Mouse (Mus musculus) MEL (cell line): Measurements from ENCODE around the gene Loxl1. TPM values are rescaled to one million over a fixed set of nuclear protein-coding genes. Genes with fewer than 3 reads are reported as not detected.

Source experiments
- DNase-seq: peaks from one replicate; pipeline ENCODE4 v3.0.0; 2011; ENCODE audit warnings: low read depth, low spot score
- H3K27ac ChIP-seq: 2 replicates; pipeline ENCODE4 v1.5.1; 2012; ENCODE audit warnings: low read depth, mild to moderate bottlenecking, control low read depth, low read length, moderate library complexity; ENCODE audit not compliant: control insufficient read depth
- H3K27me3 ChIP-seq, 2 experiments: fragments of 150-350 bp in 1 of 2; sonication (generic) in 1 of 2; 2 replicates each; pipeline ENCODE4 v1.6.1; 2012; ENCODE audit warnings: low read length in 2 of 2, mild to moderate bottlenecking in 2 of 2, improper control_type of control experiment in 1 of 2, moderate library complexity in 1 of 2; ENCODE audit not compliant: insufficient read depth in 2 of 2, control insufficient read depth in 1 of 2
- H3K36me3 ChIP-seq, 2 experiments: 2 replicates each; pipeline ENCODE4 v1.6.1; 2012 to 2014; ENCODE audit warnings: low read length in 2 of 2, improper control_type of control experiment in 1 of 2, inconsistent platforms in 1 of 2, mild to moderate bottlenecking in 1 of 2; ENCODE audit not compliant: insufficient read depth in 2 of 2, control insufficient read depth in 1 of 2
- H3K4me1 ChIP-seq, 2 experiments: fragments of 150-350 bp in 1 of 2; sonication (generic) in 1 of 2; 2 replicates each; pipeline ENCODE4 v1.6.1; 2012; ENCODE audit warnings: low read length in 2 of 2, improper control_type of control experiment in 1 of 2, mild to moderate bottlenecking in 1 of 2; ENCODE audit not compliant: insufficient read depth in 2 of 2, control insufficient read depth in 1 of 2
- H3K4me3 ChIP-seq, 2 experiments: fragments of 150-350 bp in 1 of 2; sonication (generic) in 1 of 2; 2 replicates each; pipeline ENCODE4 v1.5.1; 2012; ENCODE audit warnings: low read depth in 2 of 2, low read length in 2 of 2, mild to moderate bottlenecking in 2 of 2, moderate library complexity in 2 of 2, control low read depth in 1 of 2, improper control_type of control experiment in 1 of 2; ENCODE audit not compliant: control insufficient read depth in 1 of 2, insufficient read depth in 1 of 2
- H3K79me2 ChIP-seq: 2 replicates; pipeline ENCODE4 v1.6.1; 2012; ENCODE audit warnings: mild to moderate bottlenecking, low read length, moderate library complexity; ENCODE audit not compliant: control insufficient read depth, poor library complexity, insufficient read depth
- H3K9ac ChIP-seq: 2 replicates; pipeline ENCODE4 v1.6.1; 2012; ENCODE audit warnings: low read depth, mild to moderate bottlenecking, control low read depth, low read length, moderate library complexity; ENCODE audit not compliant: control insufficient read depth, poor library complexity, severe bottlenecking
- H3K9me3 ChIP-seq: fragments of 150-350 bp; sonication (generic); replicated peaks from 2 replicates; pipeline ENCODE4 v1.6.1; 2012; ENCODE audit warnings: mild to moderate bottlenecking, low read length, improper control_type of control experiment, moderate library complexity; ENCODE audit not compliant: insufficient read depth
- CHD1 ChIP-seq: IDR thresholded peaks from 2 replicates; pipeline ENCODE4 v1.6.1; 2012; ENCODE audit warnings: low read depth, mild to moderate bottlenecking, inconsistent platforms, low read length, improper control_type of control experiment
- CHD2 ChIP-seq: IDR thresholded peaks from 2 replicates; pipeline ENCODE4 v1.6.1; 2011; ENCODE audit warnings: low read length, improper control_type of control experiment
- ELF1 ChIP-seq: IDR thresholded peaks from 2 replicates; pipeline ENCODE4 v1.6.1; 2014; ENCODE audit warnings: low read depth, mild to moderate bottlenecking, inconsistent platforms, low read length, improper control_type of control experiment, moderate library complexity
- GABPA ChIP-seq: IDR thresholded peaks from 2 replicates; pipeline ENCODE4 v1.6.1; 2012; ENCODE audit warnings: low read depth, mild to moderate bottlenecking, inconsistent platforms, low read length, improper control_type of control experiment, moderate library complexity
- GATA1 ChIP-seq: IDR thresholded peaks from 2 replicates; pipeline ENCODE4 v1.6.1; 2011; ENCODE audit warnings: low read depth, low read length, improper control_type of control experiment
- HCFC1 ChIP-seq: IDR thresholded peaks from 2 replicates; pipeline ENCODE4 v1.6.1; 2012; ENCODE audit warnings: low read depth, mild to moderate bottlenecking, inconsistent platforms, low read length, improper control_type of control experiment, moderate library complexity
- JUND ChIP-seq: IDR thresholded peaks from 2 replicates; pipeline ENCODE4 v1.6.1; 2011; ENCODE audit warnings: low read depth, mild to moderate bottlenecking, improper control_type of control experiment, low read length
- KAT2A ChIP-seq: conservative IDR thresholded peaks from 2 replicates; pipeline ENCODE4 v1.6.1; 2012; ENCODE audit warnings: low read depth, low read length, improper control_type of control experiment, inconsistent platforms
- MAFK ChIP-seq: IDR thresholded peaks from 2 replicates; pipeline ENCODE4 v1.6.1; 2011; ENCODE audit warnings: low read depth, mild to moderate bottlenecking, low read length, improper control_type of control experiment, borderline replicate concordance
- MAX ChIP-seq: IDR thresholded peaks from 2 replicates; pipeline ENCODE4 v1.6.1; 2011; ENCODE audit warnings: low read length, improper control_type of control experiment
- MAZ ChIP-seq: IDR thresholded peaks from 2 replicates; pipeline ENCODE4 v1.6.1; 2012; ENCODE audit warnings: low read depth, mild to moderate bottlenecking, inconsistent platforms, low read length, improper control_type of control experiment
- MEF2A ChIP-seq: IDR thresholded peaks from 2 replicates; pipeline ENCODE4 v1.6.1; 2014; ENCODE audit warnings: low read depth, mild to moderate bottlenecking, inconsistent platforms, low read length, improper control_type of control experiment; ENCODE audit not compliant: poor library complexity, insufficient replicate concordance, severe bottlenecking; ENCODE audit errors: extremely low read depth
- MYB ChIP-seq: IDR thresholded peaks from 2 replicates; pipeline ENCODE4 v1.6.1; 2011; ENCODE audit warnings: mild to moderate bottlenecking, low read depth, low read length, improper control_type of control experiment
- MYC ChIP-seq: IDR thresholded peaks from 2 replicates; pipeline ENCODE4 v1.6.1; 2011; ENCODE audit warnings: low read depth, mild to moderate bottlenecking, low read length, improper control_type of control experiment, moderate library complexity
- POLR2AphosphoS2 ChIP-seq: IDR thresholded peaks from 2 replicates; pipeline ENCODE4 v1.6.1; 2011; ENCODE audit warnings: low read length, improper control_type of control experiment
- RAD21 ChIP-seq: IDR thresholded peaks from 2 replicates; pipeline ENCODE4 v1.6.1; 2011; ENCODE audit warnings: mild to moderate bottlenecking, low read depth, low read length, improper control_type of control experiment
- SIN3A ChIP-seq: IDR thresholded peaks from 2 replicates; pipeline ENCODE4 v1.6.1; 2012; ENCODE audit warnings: low read length, improper control_type of control experiment, inconsistent platforms
- SMC3 ChIP-seq: IDR thresholded peaks from 2 replicates; pipeline ENCODE4 v1.6.1; 2011; ENCODE audit warnings: low read depth, low read length, improper control_type of control experiment
- TAL1 ChIP-seq: IDR thresholded peaks from 2 replicates; pipeline ENCODE4 v1.6.1; 2012; ENCODE audit warnings: mild to moderate bottlenecking, inconsistent platforms, low read length, moderate library complexity, mixed read lengths
- UBTF ChIP-seq: IDR thresholded peaks from 2 replicates; pipeline ENCODE4 v1.6.1; 2012; ENCODE audit warnings: low read depth, mild to moderate bottlenecking, inconsistent platforms, low read length, improper control_type of control experiment, moderate library complexity, borderline replicate concordance; ENCODE audit not compliant: insufficient read depth
- USF1 ChIP-seq: IDR thresholded peaks from 2 replicates; pipeline ENCODE4 v1.6.1; 2014; ENCODE audit warnings: low read depth, mild to moderate bottlenecking, inconsistent platforms, low read length, improper control_type of control experiment, moderate library complexity
- ZC3H11A ChIP-seq: IDR thresholded peaks from 2 replicates; pipeline ENCODE4 v1.6.1; 2012; ENCODE audit warnings: low read depth, mild to moderate bottlenecking, inconsistent platforms, low read length, improper control_type of control experiment
- ZKSCAN1 ChIP-seq: IDR thresholded peaks from 2 replicates; pipeline ENCODE4 v1.6.1; 2012; ENCODE audit warnings: low read depth, mild to moderate bottlenecking, inconsistent platforms, low read length, improper control_type of control experiment, moderate library complexity
- ZMIZ1 ChIP-seq: IDR thresholded peaks from 2 replicates; pipeline ENCODE4 v1.6.1; 2012; ENCODE audit warnings: low read depth, mild to moderate bottlenecking, inconsistent platforms, low read length, improper control_type of control experiment, moderate library complexity
- polyA plus RNA-seq, 2 experiments: library from polyadenylated mRNA; stranded (reverse) in 1 of 2; unstranded in 1 of 2; fragments of >175 nt in 1 of 2; fragments of >200 nt in 1 of 2; gene quantifications; 2 replicates each; pipeline versions ENCODE4 v1.2.1 to v1.2.4; 2012; ENCODE audit warnings: low replicate concordance in 2 of 2, low read depth in 1 of 2; ENCODE audit not compliant: insufficient read length in 2 of 2, insufficient read depth in 1 of 2, missing spikeins in 1 of 2
- total RNA-seq: library from RNA; depleted of rRNA; stranded (reverse); fragments of 300-350 nt; gene quantifications from 2 replicates; pipeline ENCODE4 v1.2.3, GENCODE M21; 2012

The Loxl1 gene
- total and polyA plus RNA-seq, 3 experiments = not detected

GRCm38 (mm10) chr9:58303115-58303514 lies 9.9 kb downstream of the Loxl1 start:
- TF ChIP-seq USF1 (no peak), ZKSCAN1 (no peak), MAX (no peak), MAFK (no peak), HCFC1 (no peak), SMC3 (no peak), ELF1 (no peak), KAT2A (no peak), MAZ (no peak), MYB (no peak), CHD2 (no peak), CHD1 (no peak), UBTF (no peak), JUND (no peak), TAL1 (no peak)
- peaks cover 32 to 40% of the 10 kb centered on the region in 2 experiments for H3K27me3 ChIP-seq
- DNase-seq = no peak
- H3K4me3 ChIP-seq = no peak overlapping the region
- no peak overlapping the region for H3K27ac ChIP-seq
- H3K36me3 ChIP-seq = peaks cover 0 to 2% of the 10 kb centered on the region in 2 experiments; a peak in 1 of 4 replicates
- no peaks in the 10 kb centered on the region for H3K9me3 ChIP-seq
- H3K4me1 ChIP-seq = no peaks in the 10 kb centered on the region; a peak in 1 of 4 replicates
- no peak overlapping the region for H3K9ac ChIP-seq
- H3K79me2 ChIP-seq = no peaks in the 10 kb centered on the region

- no peak for DNase-seq
- Histone ChIP-seq H3K9me3 (no peaks in the 10 kb centered on the region), H3K27ac (no peak overlapping the region), H3K9ac (no peak overlapping the region), H3K36me3 (no peaks in the 10 kb centered on the region)
- TF ChIP-seq GATA1 (no peak), MEF2A (no peak), ZMIZ1 (no peak), ZKSCAN1 (no peak), RAD21 (no peak), GABPA (no peak), ZC3H11A (no peak), HCFC1 (no peak), MYC (no peak), POLR2AphosphoS2 (no peak), SIN3A (no peak), MAX (no peak)
- TF ChIP-seq, all 39 proteins: peak for 0
- no peaks in the 10 kb centered on the region for H3K4me1 ChIP-seq
- H3K27me3 ChIP-seq = peaks cover 29 to 38% of the 10 kb centered on the region in 2 experiments
- no peaks in the 10 kb centered on the region for H3K79me2 ChIP-seq
- no peak overlapping the region for H3K4me3 ChIP-seq
Observed at GRCm38 (mm10) chr9:58299356-58299799, 13.6 kb downstream of the Loxl1 start.
